Mouse (Mus musculus) brown adipose tissue, adult 24 weeks (tissue): Measurements from ENCODE around the gene Setdb2. TPM values are rescaled to one million over a fixed set of nuclear protein-coding genes. Genes with fewer than 3 reads are reported as not detected.
A peak's percentile ranks its signal among the peaks of the same experiment; 100 is the strongest.
"Not testable (repeated sequence)": the region's sequence is repeated elsewhere in the genome, so short reads cannot be mapped to it uniquely, and the experiment has no call there.

Source experiments
- H3K27ac ChIP-seq: fragments of 200-500 bp; replicated peaks from 2 replicates; pipeline ENCODE4 v1.5.1; 2012; ENCODE audit warnings: low read depth, mild to moderate bottlenecking, low read length
- H3K4me1 ChIP-seq: fragments of 200-500 bp; 2 replicates; pipeline ENCODE4 v1.6.1; 2012; ENCODE audit warnings: low read length, mixed read lengths; ENCODE audit not compliant: control insufficient read depth, insufficient read depth, insufficient read length
- H3K4me3 ChIP-seq: fragments of 200-500 bp; 2 replicates; pipeline ENCODE4 v1.5.1; 2012; ENCODE audit warnings: low read depth, mild to moderate bottlenecking, low read length, moderate library complexity; ENCODE audit not compliant: insufficient read depth
- polyA plus RNA-seq: library from polyadenylated mRNA; stranded (reverse); fragments of >200 nt; gene quantifications from 2 replicates; pipeline ENCODE4 v1.2.4, GENCODE M21; 2012; ENCODE audit not compliant: missing spikeins, insufficient read depth, insufficient read length

The Setdb2 gene
- polyA plus RNA-seq, 1 experiment, result 4.3 TPM

- Histone ChIP-seq H3K27ac (no peak overlapping the region), H3K4me1 (no peaks in the 10 kb centered on the region), H3K4me3 (no peak overlapping the region)
Measured at GRCm38 (mm10) chr14:59422912-59423663, 17.6 kb downstream of the Setdb2 start.

- no peak overlapping the region for H3K4me3 ChIP-seq
- H3K4me1 ChIP-seq, result no peaks in the 10 kb centered on the region
- no peak overlapping the region for H3K27ac ChIP-seq
Measured at GRCm38 (mm10) chr14:59418171-59418570, 22.5 kb downstream of the Setdb2 start.

- not testable (repeated sequence) for H3K4me3 ChIP-seq, H3K4me1 ChIP-seq, H3K27ac ChIP-seq
Measured at GRCm38 (mm10) chr14:59414979-59415378, 25.7 kb downstream of the Setdb2 start.

GRCm38 (mm10) chr14:59396999-59397398 lies 43.7 kb downstream of the Setdb2 start:
- Histone ChIP-seq H3K4me3 (no peak overlapping the region), H3K27ac (no peak overlapping the region), H3K4me1 (no peaks in the 10 kb centered on the region)

GRCm38 (mm10) chr14:59395281-59395680 lies 45.4 kb downstream of the Setdb2 start, which contains the start of gene Phf11c:
Gene Phf11c (minus strand): TSS chr14:59395381.
- no peaks in the 10 kb centered on the region for H3K4me1 ChIP-seq
- no peak within 1 kb of the TSS for H3K27ac ChIP-seq
- no peak within 1 kb of the TSS for H3K4me3 ChIP-seq

- H3K4me1 ChIP-seq, H3K4me3 ChIP-seq, H3K27ac ChIP-seq: not testable (repeated sequence)
Measured at GRCm38 (mm10) chr14:59390181-59390580, 50.5 kb downstream of the Setdb2 start.

GRCm38 (mm10) chr14:59389532-59389931 lies 51.2 kb downstream of the Setdb2 start:
- H3K27ac ChIP-seq, result no peak overlapping the region

GRCm38 (mm10) chr14:59370348-59371068 lies 70.2 kb downstream of the Setdb2 start:
- Histone ChIP-seq H3K4me1 (peaks cover 3% of the 10 kb centered on the region; the same call in 1 of the 2 replicates), H3K4me3 (no peak overlapping the region), H3K27ac (no peak overlapping the region)

More at GRCm38 (mm10) chr14:59389532-59389931, 51.2 kb downstream of the Setdb2 start:
- no peak overlapping the region for H3K4me3 ChIP-seq
- H3K4me1 ChIP-seq, result no peaks in the 10 kb centered on the region

- Histone ChIP-seq H3K4me3 (no peak overlapping the region), H3K27ac (no peak overlapping the region), H3K4me1 (peaks cover 3% of the 10 kb centered on the region; the same call in 1 of the 2 replicates)
Measured at GRCm38 (mm10) chr14:59366386-59367105, 74.1 kb downstream of the Setdb2 start.

GRCm38 (mm10) chr14:59365244-59365644 lies 75.4 kb downstream of the Setdb2 start, which contains the start of gene Phf11d:
Gene Phf11d (minus strand): TSS chr14:59365470.
- Histone ChIP-seq H3K27ac (peak within 1 kb of the TSS; percentile 95), H3K4me3 (peak within 1 kb of the TSS; percentile 61), H3K4me1 (peaks cover 3% of the 10 kb centered on the region; the same call in 1 of the 2 replicates)

Other genes starting within 250 kb of the Setdb2 start
- 7.3 and 9.6 TPM in 2 replicates for gene Rcbtb1, start 239.7 kb downstream of the Setdb2 start, polyA plus RNA-seq
- not detected in 2 replicates for gene Gm6904, start 180.7 kb downstream of the Setdb2 start, polyA plus RNA-seq
- gene Phf11a, start 143.4 kb downstream of the Setdb2 start, polyA plus RNA-seq, result not detected in 2 replicates
- 1.2 and 2.0 TPM in 2 replicates for gene Phf11b, start 99.5 kb downstream of the Setdb2 start, polyA plus RNA-seq
- gene Phf11d, start 75.4 kb downstream of the Setdb2 start, polyA plus RNA-seq, result 6.7 and 7.3 TPM in 2 replicates
- gene Phf11c, start 45.5 kb downstream of the Setdb2 start, polyA plus RNA-seq, result not detected in 2 replicates
- gene Cab39l, start 88 bp upstream of the Setdb2 start, polyA plus RNA-seq, result 33.1 and 44.4 TPM in 2 replicates
- gene Cdadc1, start 157.1 kb upstream of the Setdb2 start, polyA plus RNA-seq, result 55.5 and 58.1 TPM in 2 replicates
- 0.44 and 2.0 TPM in 2 replicates for gene Shisa2, start 184.4 kb upstream of the Setdb2 start, polyA plus RNA-seq